Mouse (Mus musculus): Measurements from ENCODE around the gene Itga5. TPM values are rescaled to one million over a fixed set of nuclear protein-coding genes. Genes with fewer than 3 reads are reported as not detected.

Itga5 gene
- total RNA-seq, 2 experiments from 2014 or later = 7.4 to 7.6 TPM

DNA sequence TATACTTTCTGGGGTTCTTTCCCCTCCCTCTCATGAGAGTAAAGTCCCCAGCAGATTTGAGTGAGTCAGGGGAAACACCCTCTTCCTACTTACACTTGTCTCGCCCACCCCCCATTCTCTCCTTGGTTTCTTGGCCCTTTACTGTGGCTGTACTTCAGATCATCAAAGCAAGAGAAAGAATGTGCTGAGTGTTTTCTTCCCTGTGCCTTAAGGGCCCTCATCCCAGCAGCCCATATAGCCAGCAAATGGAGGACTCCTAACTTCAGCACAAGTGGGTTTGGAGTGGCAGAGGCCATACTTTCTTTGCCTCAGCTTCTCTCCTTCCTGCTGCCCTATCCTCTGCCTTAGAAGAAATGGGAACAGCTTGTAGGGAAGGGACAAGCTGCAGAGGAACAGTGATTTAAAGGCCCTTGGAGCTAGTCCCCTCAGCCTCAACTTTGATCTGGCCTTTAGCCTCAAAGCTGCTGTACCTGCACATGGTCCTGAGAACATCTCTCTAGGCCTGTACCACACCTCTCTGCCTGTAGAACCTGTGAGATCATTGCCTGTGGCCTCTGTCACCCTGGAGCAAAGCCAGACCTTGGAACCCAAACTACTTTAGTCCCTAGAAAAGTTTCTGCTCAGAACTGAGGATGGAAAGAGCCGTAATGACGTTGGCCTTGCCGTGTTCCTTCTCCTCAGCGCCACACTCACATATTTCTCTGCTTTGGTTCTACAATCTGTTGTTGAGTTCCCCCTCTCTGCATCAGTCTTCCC, 67.5 kb downstream of the Itga5 start:
- intact Hi-C loops (cut with DNase I) = no loop called here

GRCm38 (mm10) chr15:103298026-103298425, 68.5 kb downstream of the Itga5 start:
- intact Hi-C loops (cut with DNase I) = no loop called here
- no peak for DNase-seq

More for the DNA sequence above, 67.5 kb downstream of the Itga5 start:
- DNase-seq = no peak

DNA sequence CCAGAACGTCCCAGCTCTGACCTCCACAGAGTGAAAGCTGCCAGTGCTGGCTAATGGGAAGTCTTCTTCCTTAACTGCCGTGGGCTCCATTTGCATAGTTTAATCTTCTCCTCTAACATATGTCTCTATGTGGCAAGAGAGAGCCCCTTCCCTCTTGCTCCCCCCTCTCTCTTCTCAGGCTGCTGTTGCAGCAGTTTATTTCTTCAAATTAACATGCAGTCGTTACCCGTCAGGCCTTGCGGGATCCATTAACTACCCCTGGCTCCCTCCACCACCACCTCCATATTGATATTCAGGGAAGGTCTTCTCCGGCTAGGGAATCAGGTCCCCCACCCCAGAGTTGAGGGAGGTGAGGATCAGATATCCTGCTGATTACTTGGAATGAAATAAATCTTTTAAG, 69.2 kb downstream of the Itga5 start:
- intact Hi-C loops (cut with DNase I) = no loop called here
- no peak for DNase-seq

GRCm38 (mm10) chr15:103295851-103296250, 70.7 kb downstream of the Itga5 start:
- DNase-seq = no peak
- intact Hi-C loops (cut with DNase I) = no loop called here

- intact Hi-C loops (cut with DNase I) = no loop called here
- no peak for DNase-seq
These were observed 71.9 kb downstream of the Itga5 start for GRCm38 (mm10) chr15:103294649-103295048.

Small RNAs within 50 kb of the gene (microRNA-seq; reads per million reads assigned to microRNA genes)
- gene Mir6963 = not detected

Other genes with a start within 250 kb of the Itga5 start
- 10 to 100 TPM; 26.4 to 27.4 TPM for gene Smug1, start 199.7 kb downstream of the Itga5 start, total RNA-seq (2021)
- 100 to 1,000 TPM; 219 to 230 TPM for gene Cbx5, start 126.9 kb downstream of the Itga5 start, total RNA-seq (2021)
- gene Hnrnpa1, start 126.3 kb downstream of the Itga5 start, total RNA-seq (2021) = 100 to 1,000 TPM; 690 to 711 TPM
- not detected for gene Nfe2, start 108.4 kb downstream of the Itga5 start, total RNA-seq (2021)
- gene Copz1, start 94.0 kb downstream of the Itga5 start, total RNA-seq (2021) = 100 to 1,000 TPM; 105 to 107 TPM
- under 1 TPM; 0.44 to 0.46 TPM for gene Gpr84, start 56.2 kb downstream of the Itga5 start, total RNA-seq (2021)
- gene Zfp385a, start 26.7 kb downstream of the Itga5 start, total RNA-seq (2021) = 10 to 100 TPM; 47.8 to 52.7 TPM
- not detected for gene Gtsf1, start 63.7 kb upstream of the Itga5 start, total RNA-seq (2021)
- not detected for gene Gtsf2, start 81.7 kb upstream of the Itga5 start, total RNA-seq (2021)
- gene Nckap1l, start 87.0 kb upstream of the Itga5 start, total RNA-seq (2021) = 1 to 10 TPM; 3.3 to 4.4 TPM
- gene Pde1b, start 136.3 kb upstream of the Itga5 start, total RNA-seq (2021) = 10 to 100 TPM; 52.8 to 58.1 TPM
- gene Ppp1r1a, start 171.2 kb upstream of the Itga5 start, total RNA-seq (2021) = 100 to 1,000 TPM; 144 to 153 TPM
- gene Glycam1, start 198.3 kb upstream of the Itga5 start, total RNA-seq (2021) = not detected

Measured in left cerebral cortex, postnatal 4 days (tissue).